Mouse (Mus musculus): ENCODE results near the gene Rnf114. TPM values are rescaled to one million over a fixed set of nuclear protein-coding genes. Genes with fewer than 3 reads are reported as not detected.

Rnf114 gene
- total RNA-seq, 2 experiments from 2014 or later, result 72.0 to 72.3 TPM

Other genes starting within 250 kb of the Rnf114 start
- gene B4galt5, start 143.5 kb upstream of the Rnf114 start, total RNA-seq (2021), result 10 to 100 TPM; 12.0 to 13.6 TPM
- gene Slc9a8, start 70.9 kb upstream of the Rnf114 start, total RNA-seq (2021), result 10 to 100 TPM; 20.5 to 26.8 TPM
- 10 to 100 TPM; 13.1 to 16.4 TPM for gene Spata2, start 242 bp downstream of the Rnf114 start, total RNA-seq (2021)
- 1 to 10 TPM; 1.2 to 2.1 TPM for gene Snai1, start 45.5 kb downstream of the Rnf114 start, total RNA-seq (2021)
- 100 to 1,000 TPM; 119 to 126 TPM for gene Ube2v1, start 139.4 kb downstream of the Rnf114 start, total RNA-seq (2021)
- 10 to 100 TPM in 1 of 2 experiments, 1 to 10 TPM in 1; 9.3 to 17.0 TPM for gene Gm20431, start 168.9 kb downstream of the Rnf114 start, total RNA-seq (2021)
- gene Cebpb, start 196.3 kb downstream of the Rnf114 start, total RNA-seq (2021), result 100 to 1,000 TPM; 127 to 160 TPM
- 10 to 100 TPM; 22.0 to 23.0 TPM for gene Tmem189, start 197.2 kb downstream of the Rnf114 start, total RNA-seq (2021)